Mouse (Mus musculus): Measurements from ENCODE around the gene Ap2b1. TPM values are rescaled to one million over a fixed set of nuclear protein-coding genes. Genes with fewer than 3 reads are reported as not detected.
A peak's percentile ranks its signal among the peaks of the same experiment; 100 is the strongest.

Gene Ap2b1
- polyA plus RNA-seq, 1 experiment from 2014 or later = 55.7 TPM

GRCm38 (mm10) chr11:83449298-83449697 is 150.5 kb downstream of the Ap2b1 start:
- Histone ChIP-seq H3K4me3 (no peak overlapping the region), H3K36me3 (no peaks in the 10 kb centered on the region), H3K9ac (no peak overlapping the region), H3K9me3 (no peaks in the 10 kb centered on the region), H3K4me2 (no peak overlapping the region), H3K27me3 (peaks cover 20% of the 10 kb centered on the region), H3K4me1 (peaks cover 36% of the 10 kb centered on the region), H3K27ac (peak overlapping the region; percentile 38; the same call in 1 of the 2 replicates)
- WGBS = 26% methylated on average over 4 of the region's 4 CpGs
- peak; percentile 19; the same call in 1 of the 2 replicates for ATAC-seq (ENCODE audit: borderline replicate concordance, extremely low read depth, low FRiP score, low TSS enrichment)

GRCm38 (mm10) chr11:83450550-83450949 is 151.7 kb downstream of the Ap2b1 start:
- H3K27me3 ChIP-seq = peaks cover 9% of the 10 kb centered on the region; the same call in 1 of the 2 replicates
- no peak overlapping the region for H3K27ac ChIP-seq
- no peaks in the 10 kb centered on the region for H3K36me3 ChIP-seq
- 29% methylated on average over 1 of the region's 1 CpGs for WGBS
- H3K4me3 ChIP-seq = no peak overlapping the region
- no peak overlapping the region for H3K4me2 ChIP-seq
- ATAC-seq (ENCODE audit: borderline replicate concordance, extremely low read depth, low FRiP score, low TSS enrichment) = no peak
- H3K9me3 ChIP-seq = no peaks in the 10 kb centered on the region
- no peak overlapping the region for H3K9ac ChIP-seq
- H3K4me1 ChIP-seq = peaks cover 41% of the 10 kb centered on the region

GRCm38 (mm10) chr11:83451281-83451680 is 152.5 kb downstream of the Ap2b1 start:
- 82% methylated on average over 10 of the region's 10 CpGs for WGBS
- ATAC-seq (ENCODE audit: borderline replicate concordance, extremely low read depth, low FRiP score, low TSS enrichment) = no peak

GRCm38 (mm10) chr11:83454548-83454947 is 155.7 kb downstream of the Ap2b1 start:
- no peaks in the 10 kb centered on the region for H3K27me3 ChIP-seq
- no peak overlapping the region for H3K4me3 ChIP-seq
- peak overlapping the region; percentile 9; the same call in 1 of the 2 replicates for H3K27ac ChIP-seq
- 7% methylated on average over 4 of the region's 4 CpGs for WGBS
- H3K4me2 ChIP-seq = no peak overlapping the region
- H3K9me3 ChIP-seq = no peaks in the 10 kb centered on the region
- H3K4me1 ChIP-seq = peaks cover 21% of the 10 kb centered on the region
- ATAC-seq (ENCODE audit: borderline replicate concordance, extremely low read depth, low FRiP score, low TSS enrichment) = peak; percentile 73; the same call in 1 of the 2 replicates
- no peak overlapping the region for H3K9ac ChIP-seq
- H3K36me3 ChIP-seq = no peaks in the 10 kb centered on the region

More at GRCm38 (mm10) chr11:83451281-83451680, 152.5 kb downstream of the Ap2b1 start:
- Histone ChIP-seq H3K4me3 (no peak overlapping the region), H3K9ac (no peak overlapping the region), H3K9me3 (no peaks in the 10 kb centered on the region), H3K36me3 (no peaks in the 10 kb centered on the region), H3K27me3 (peaks cover 2% of the 10 kb centered on the region; the same call in 1 of the 2 replicates), H3K4me2 (no peak overlapping the region), H3K27ac (no peak overlapping the region), H3K4me1 (peaks cover 45% of the 10 kb centered on the region)

Other genes starting within 250 kb of the Ap2b1 start
- gene Slfn2, start 233.9 kb upstream of the Ap2b1 start, polyA plus RNA-seq (2015; fragmentation: Nextera tagmentation; extraction: Ambion mirVana) = 5.8 and 7.6 TPM in 2 replicates
- 0.96 and 1.3 TPM in 2 replicates for gene Slfn1, start 182.2 kb upstream of the Ap2b1 start, polyA plus RNA-seq (2015; fragmentation: Nextera tagmentation; extraction: Ambion mirVana)
- 0.06 and 0.07 TPM in 2 replicates for gene Slfn4, start 123.8 kb upstream of the Ap2b1 start, polyA plus RNA-seq (2015; fragmentation: Nextera tagmentation; extraction: Ambion mirVana)
- gene Slfn3, start 107.7 kb upstream of the Ap2b1 start, polyA plus RNA-seq (2015; fragmentation: Nextera tagmentation; extraction: Ambion mirVana) = 0.94 and 1.4 TPM in 2 replicates
- 0.27 and 0.53 TPM in 2 replicates for gene Slfn14, start 12.3 kb upstream of the Ap2b1 start, polyA plus RNA-seq (2015; fragmentation: Nextera tagmentation; extraction: Ambion mirVana)
- 12.1 and 12.3 TPM in 2 replicates for gene Pex12, start 3.6 kb downstream of the Ap2b1 start, polyA plus RNA-seq (2015; fragmentation: Nextera tagmentation; extraction: Ambion mirVana)
- 1.3 and 1.8 TPM in 2 replicates for gene Rasl10b, start 110.1 kb downstream of the Ap2b1 start, polyA plus RNA-seq (2015; fragmentation: Nextera tagmentation; extraction: Ambion mirVana)
- gene Gas2l2, start 130.4 kb downstream of the Ap2b1 start, polyA plus RNA-seq (2015; fragmentation: Nextera tagmentation; extraction: Ambion mirVana) = 0.32 and 0.35 TPM in 2 replicates
- 0.18 and 0.29 TPM in 2 replicates for gene 1700020L24Rik, start 138.7 kb downstream of the Ap2b1 start, polyA plus RNA-seq (2015; fragmentation: Nextera tagmentation; extraction: Ambion mirVana)
- 2.5 and 2.7 TPM in 2 replicates for gene Mmp28, start 164.0 kb downstream of the Ap2b1 start, polyA plus RNA-seq (2015; fragmentation: Nextera tagmentation; extraction: Ambion mirVana)
- 11.0 and 11.3 TPM in 2 replicates for gene Taf15, start 174.1 kb downstream of the Ap2b1 start, polyA plus RNA-seq (2015; fragmentation: Nextera tagmentation; extraction: Ambion mirVana)
- not detected in 2 replicates for gene Heatr9, start 223.2 kb downstream of the Ap2b1 start, polyA plus RNA-seq (2015; fragmentation: Nextera tagmentation; extraction: Ambion mirVana)
- 0.82 TPM in 1 of 2 replicates, not detected in the other for gene Ccl5, start 231.5 kb downstream of the Ap2b1 start, polyA plus RNA-seq (2015; fragmentation: Nextera tagmentation; extraction: Ambion mirVana)

Measured in lung, embryonic 15.5 days (tissue).